Mouse (Mus musculus) intestine, embryonic 15.5 days (tissue): ENCODE measurements at regions not wholly inside any gene's neighbourhood (a gene's known extent, or its start where the extent isn't known, plus 50 kb on each side); places are given as distances from the start of the nearest gene placed in this dataset.
A peak's percentile ranks its signal among the peaks of the same experiment; 100 is the strongest.

Experiments
- ATAC-seq: fragments of 200-750 bp; cut with Nextera tagmentation; 2 replicates; pipeline ENCODE4 v1.8.0; 2017; ENCODE audit warnings: moderate TSS enrichment, moderate library complexity
- H3K27ac ChIP-seq: fragments of 300-500 bp; sonication (generic); 2 replicates; pipeline ENCODE4 v1.5.1; 2015; ENCODE audit warnings: mild to moderate bottlenecking, inconsistent platforms
- H3K27me3 ChIP-seq: fragments of 300-500 bp; sonication (generic); replicated peaks from 2 replicates; pipeline ENCODE4 v1.6.1; 2015; ENCODE audit warnings: inconsistent platforms
- H3K36me3 ChIP-seq: fragments of 300-500 bp; sonication (generic); 2 replicates; pipeline ENCODE4 v1.6.1; 2015; ENCODE audit warnings: inconsistent platforms
- H3K4me1 ChIP-seq: fragments of 300-500 bp; sonication (generic); replicated peaks from 2 replicates; pipeline ENCODE4 v1.6.1; 2015; ENCODE audit warnings: inconsistent platforms
- H3K4me2 ChIP-seq: fragments of 300-500 bp; sonication (generic); replicated peaks from 2 replicates; pipeline ENCODE4 v1.6.1; 2015; ENCODE audit warnings: mild to moderate bottlenecking, inconsistent platforms
- H3K4me3 ChIP-seq: fragments of 300-500 bp; sonication (generic); replicated peaks from 2 replicates; pipeline ENCODE4 v1.5.1; 2015; ENCODE audit warnings: inconsistent platforms
- H3K9ac ChIP-seq: fragments of 300-500 bp; sonication (generic); 2 replicates; pipeline ENCODE4 v1.6.1; 2015; ENCODE audit warnings: inconsistent platforms
- H3K9me3 ChIP-seq: fragments of 300-500 bp; sonication (generic); 2 replicates; pipeline ENCODE4 v1.6.1; 2016; ENCODE audit warnings: inconsistent platforms
- WGBS: fragments of 180-500 bp; shearing (Covaris S2); methylation state at CpG from one replicate; pipeline ENCODE4 v1.1.7; 2015; 5-methylcytosine and 5-hydroxymethylcytosine counted together

DNA sequence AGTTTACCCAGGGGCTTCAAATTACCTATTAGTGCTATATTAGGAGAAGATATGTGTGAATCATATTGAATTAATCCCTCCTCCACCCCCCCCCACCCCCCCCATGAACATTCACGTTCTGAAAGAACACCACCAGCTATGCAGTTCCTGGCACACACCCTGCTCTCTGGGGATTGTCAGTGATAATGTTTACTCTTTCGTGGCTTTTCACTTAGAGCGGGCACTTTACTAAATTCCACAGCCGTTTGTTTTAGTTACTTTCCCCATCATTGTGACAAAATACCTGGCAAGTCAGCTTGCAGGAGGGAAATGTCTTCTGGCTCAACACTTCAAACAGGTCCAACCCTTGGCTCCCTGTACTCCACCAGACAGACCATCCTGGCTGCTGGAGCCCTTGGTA, 359.0 kb downstream of the Rps15a start:
- H3K27me3 ChIP-seq, result no peaks in the 10 kb centered on the region
- H3K4me3 ChIP-seq, result no peak overlapping the region
- peaks cover 12% of the 10 kb centered on the region for H3K4me1 ChIP-seq
- H3K36me3 ChIP-seq, result no peaks in the 10 kb centered on the region
- H3K27ac ChIP-seq, result no peak overlapping the region
- H3K9ac ChIP-seq, result no peak overlapping the region
- no peak overlapping the region for H3K4me2 ChIP-seq
- no peaks in the 10 kb centered on the region for H3K9me3 ChIP-seq
- no peak for ATAC-seq
- WGBS, result 7% methylated on average over 4 of the region's 4 CpGs

DNA sequence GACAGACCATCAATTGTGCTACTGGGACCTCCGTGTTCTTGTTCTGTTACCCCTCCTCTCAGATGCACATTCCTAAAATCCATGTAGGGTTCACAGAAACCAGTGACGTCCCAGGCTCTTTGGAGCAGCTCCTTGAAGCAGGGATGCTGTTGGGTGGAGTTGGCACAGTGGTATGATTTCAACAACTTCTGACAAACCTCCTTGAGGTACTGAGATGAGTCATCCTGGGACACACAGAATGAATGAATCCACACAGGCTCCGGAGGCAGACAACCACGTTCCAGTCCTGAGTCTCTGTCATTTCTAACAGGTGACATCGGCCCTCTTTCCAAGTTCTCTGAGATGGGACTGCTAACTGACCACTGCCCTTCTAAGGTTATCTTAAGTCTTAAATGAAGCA, 360.2 kb downstream of the Rps15a start:
- 57% methylated on average over 5 of the region's 5 CpGs for WGBS

DNA sequence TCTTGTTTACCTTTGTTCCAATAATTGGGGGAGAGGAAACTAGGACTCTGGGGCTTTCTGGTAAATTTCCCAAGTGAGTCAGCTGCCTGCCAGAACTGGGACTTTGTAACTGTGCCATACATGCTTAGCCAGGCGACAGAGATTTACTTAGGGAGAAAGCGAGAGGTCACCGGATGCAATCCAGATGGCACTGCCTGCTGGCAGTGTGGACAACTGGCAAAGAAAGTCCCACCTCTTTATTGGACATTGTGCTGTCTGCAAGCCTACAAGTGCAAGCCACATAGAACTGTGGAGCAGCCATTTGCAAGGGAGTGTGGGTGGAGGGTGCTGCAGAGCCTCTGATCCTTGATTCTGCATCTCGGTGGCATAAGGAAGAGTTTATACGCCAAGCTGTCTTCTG, 362.7 kb downstream of the Rps15a start:
- Histone ChIP-seq H3K4me3 (no peak overlapping the region), H3K9me3 (no peaks in the 10 kb centered on the region), H3K4me2 (no peak overlapping the region), H3K9ac (no peak overlapping the region), H3K4me1 (peaks cover 12% of the 10 kb centered on the region), H3K36me3 (no peaks in the 10 kb centered on the region), H3K27me3 (no peaks in the 10 kb centered on the region), H3K27ac (no peak overlapping the region)
- peak; percentile 50 for ATAC-seq
- 44% methylated on average over 5 of the region's 5 CpGs for WGBS

More for the DNA sequence above, 360.2 kb downstream of the Rps15a start:
- no peaks in the 10 kb centered on the region for H3K27me3 ChIP-seq
- H3K9ac ChIP-seq, result no peak overlapping the region
- no peak overlapping the region for H3K4me3 ChIP-seq
- H3K4me1 ChIP-seq, result peaks cover 12% of the 10 kb centered on the region
- ATAC-seq, result no peak
- H3K4me2 ChIP-seq, result no peak overlapping the region
- H3K9me3 ChIP-seq, result no peaks in the 10 kb centered on the region
- no peaks in the 10 kb centered on the region for H3K36me3 ChIP-seq
- no peak overlapping the region for H3K27ac ChIP-seq

GRCm38 (mm10) chr7:117752302-117753185, 363.4 kb downstream of the Rps15a start:
- Histone ChIP-seq H3K9ac (no peak overlapping the region), H3K4me3 (no peak overlapping the region), H3K9me3 (no peaks in the 10 kb centered on the region), H3K36me3 (no peaks in the 10 kb centered on the region), H3K4me1 (peaks cover 12% of the 10 kb centered on the region), H3K27me3 (no peaks in the 10 kb centered on the region), H3K4me2 (no peak overlapping the region), H3K27ac (0 out of 2 replicates have a peak overlapping the region, but pooled peaks have one; percentile 15)
- ATAC-seq, result peak; percentile 75
- 43% methylated on average over 12 of the region's 12 CpGs for WGBS

- H3K9me3 ChIP-seq, result no peaks in the 10 kb centered on the region
- H3K4me1 ChIP-seq, result peaks cover 6% of the 10 kb centered on the region
- H3K36me3 ChIP-seq, result no peaks in the 10 kb centered on the region
- no peaks in the 10 kb centered on the region for H3K27me3 ChIP-seq
- no peak overlapping the region for H3K4me2 ChIP-seq
- no peak overlapping the region for H3K27ac ChIP-seq
- no peak overlapping the region for H3K9ac ChIP-seq
- WGBS, result 80% methylated on average over 4 of the region's 4 CpGs
- ATAC-seq, result no peak
- H3K4me3 ChIP-seq, result no peak overlapping the region
These were observed 367.2 kb downstream of the Xylt1 start for GRCm38 (mm10) chr7:117747991-117748390.

GRCm38 (mm10) chr7:117746393-117746792, 365.6 kb downstream of the Xylt1 start:
- Histone ChIP-seq H3K36me3 (no peaks in the 10 kb centered on the region), H3K27ac (no peak overlapping the region), H3K4me2 (no peak overlapping the region), H3K4me1 (no peaks in the 10 kb centered on the region), H3K27me3 (no peaks in the 10 kb centered on the region), H3K9ac (no peak overlapping the region), H3K9me3 (no peaks in the 10 kb centered on the region), H3K4me3 (no peak overlapping the region)
- 84% methylated on average over 4 of the region's 4 CpGs for WGBS
- ATAC-seq, result no peak

- Histone ChIP-seq H3K4me1 (no peaks in the 10 kb centered on the region), H3K9me3 (no peaks in the 10 kb centered on the region), H3K27me3 (no peaks in the 10 kb centered on the region), H3K36me3 (no peaks in the 10 kb centered on the region), H3K4me2 (no peak overlapping the region), H3K4me3 (no peak overlapping the region), H3K27ac (no peak overlapping the region), H3K9ac (no peak overlapping the region)
- WGBS, result 38% methylated on average over 6 of the region's 6 CpGs
- peak; percentile 82 for ATAC-seq
These were observed 358.9 kb downstream of the Xylt1 start for GRCm38 (mm10) chr7:117739706-117740105.

- Histone ChIP-seq H3K9me3 (no peaks in the 10 kb centered on the region), H3K4me1 (no peaks in the 10 kb centered on the region), H3K4me2 (no peak overlapping the region), H3K36me3 (no peaks in the 10 kb centered on the region), H3K9ac (no peak overlapping the region), H3K4me3 (no peak overlapping the region), H3K27ac (no peak overlapping the region), H3K27me3 (no peaks in the 10 kb centered on the region)
- no peak for ATAC-seq
- WGBS, result 73% methylated on average over 3 of the region's 3 CpGs
These were observed 354.9 kb downstream of the Xylt1 start for GRCm38 (mm10) chr7:117735699-117736020.

DNA sequence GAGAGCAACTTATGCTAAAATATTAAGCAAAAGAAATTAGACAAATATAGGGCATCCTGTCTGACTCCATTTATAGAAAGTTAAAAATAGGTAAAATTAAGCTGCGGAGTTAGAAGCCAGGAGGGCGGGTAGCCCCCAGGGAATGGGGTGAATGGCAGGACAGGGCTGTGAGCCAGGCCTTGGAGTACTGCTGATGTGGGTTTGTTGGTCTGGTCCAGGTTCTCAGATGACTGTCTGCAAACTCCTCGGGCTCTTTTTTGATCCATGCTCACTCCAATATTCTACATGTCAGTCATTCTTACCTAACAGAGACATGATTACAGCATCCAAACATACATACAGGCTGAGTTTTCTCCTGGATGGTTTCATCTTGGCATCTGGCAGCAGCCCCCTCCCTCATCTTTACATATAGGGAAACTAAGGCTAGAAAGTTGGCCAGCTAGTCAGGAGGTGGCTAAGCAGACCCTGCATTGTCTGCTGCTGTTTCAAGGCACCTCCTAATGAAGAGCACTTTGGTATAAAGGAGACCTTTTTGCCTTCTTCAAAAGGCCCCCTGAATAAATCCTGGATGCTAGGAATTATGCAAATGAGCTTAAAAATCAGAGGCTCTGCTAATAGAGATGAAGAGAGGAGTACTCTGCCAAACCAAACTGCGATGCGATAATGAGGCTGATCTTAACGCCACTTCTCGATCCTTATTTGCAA, 354.4 kb downstream of the Xylt1 start:
- ATAC-seq, result no peak
- Histone ChIP-seq H3K27me3 (no peaks in the 10 kb centered on the region), H3K4me3 (no peak overlapping the region), H3K9ac (no peak overlapping the region), H3K36me3 (no peaks in the 10 kb centered on the region), H3K27ac (no peak overlapping the region), H3K9me3 (no peaks in the 10 kb centered on the region), H3K4me1 (no peaks in the 10 kb centered on the region), H3K4me2 (no peak overlapping the region)
- WGBS, result 91% methylated on average over 7 of the region's 7 CpGs

DNA sequence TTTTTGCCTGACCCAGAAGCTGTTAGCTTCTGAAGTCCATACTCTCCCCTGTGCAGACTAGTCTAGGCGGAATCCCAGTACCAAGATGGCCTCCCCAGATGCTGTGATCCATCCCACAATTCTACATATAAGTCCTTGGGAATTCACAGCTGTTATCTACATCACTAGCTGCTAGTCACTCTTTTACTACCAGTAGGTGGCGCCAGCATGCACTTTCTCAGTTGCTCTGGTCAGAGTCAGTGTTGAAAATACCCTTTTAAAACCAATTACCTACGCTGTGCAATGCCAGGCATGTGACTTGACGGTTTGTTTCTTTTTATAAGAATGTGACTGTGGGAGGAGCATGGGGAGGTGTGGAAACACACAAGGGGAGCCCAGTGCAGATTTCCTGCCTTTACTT, 348.3 kb downstream of the Xylt1 start:
- H3K4me3 ChIP-seq, result no peak overlapping the region
- WGBS, result 70% methylated on average over 4 of the region's 4 CpGs
- no peaks in the 10 kb centered on the region for H3K36me3 ChIP-seq
- ATAC-seq, result no peak
- H3K4me1 ChIP-seq, result no peaks in the 10 kb centered on the region
- no peak overlapping the region for H3K27ac ChIP-seq
- H3K4me2 ChIP-seq, result no peak overlapping the region
- no peaks in the 10 kb centered on the region for H3K9me3 ChIP-seq
- no peak overlapping the region for H3K9ac ChIP-seq
- no peaks in the 10 kb centered on the region for H3K27me3 ChIP-seq
